Mouse (Mus musculus) frontal cortex, adult 2 months (tissue): ENCODE measurements at regions not wholly inside any gene's neighbourhood (a gene's known extent, or its start where the extent isn't known, plus 50 kb on each side); places are given as distances from the start of the nearest gene placed in this dataset.

Experiments
- DNase-seq, 2 experiments: peaks; one replicate each; pipeline ENCODE4 v3.0.0; 2022; ENCODE audit warnings: low spot score in 1 of 2; ENCODE audit errors: extremely low spot score in 1 of 2

- no peak for DNase-seq
Measured at GRCm38 (mm10) chr1:92286966-92287342, 91.5 kb upstream of the Hdac4 start.

GRCm38 (mm10) chr1:92286013-92286965, 90.8 kb upstream of the Hdac4 start:
- no peak for DNase-seq

GRCm38 (mm10) chr1:92284155-92284554, 88.7 kb upstream of the Hdac4 start:
- no peak for DNase-seq

- no peak for DNase-seq
Measured at GRCm38 (mm10) chr1:92277199-92277747, 81.8 kb upstream of the Hdac4 start.

GRCm38 (mm10) chr1:92275388-92275787, 79.9 kb upstream of the Hdac4 start:
- no peak for DNase-seq

- DNase-seq, result no peak
Measured at GRCm38 (mm10) chr1:92273760-92274159, 78.3 kb upstream of the Hdac4 start.

GRCm38 (mm10) chr1:92271676-92272291, 76.3 kb upstream of the Hdac4 start:
- no peak for DNase-seq

GRCm38 (mm10) chr1:92270486-92271058, 75.1 kb upstream of the Hdac4 start:
- no peak for DNase-seq

- DNase-seq, result peak; percentile 11 to 70
Measured at GRCm38 (mm10) chr1:92269464-92269863, 74.0 kb upstream of the Hdac4 start.

- DNase-seq, result no peak
Measured at GRCm38 (mm10) chr1:92264941-92265340, 69.4 kb upstream of the Hdac4 start.

GRCm38 (mm10) chr1:92259715-92260392, 64.4 kb upstream of the Hdac4 start:
- DNase-seq, result no peak

GRCm38 (mm10) chr1:92258026-92258425, 62.5 kb upstream of the Hdac4 start:
- peak in 1 of 2 experiments; percentile 25 for DNase-seq

GRCm38 (mm10) chr1:92253086-92253485, 57.6 kb upstream of the Hdac4 start:
- DNase-seq, result no peak

GRCm38 (mm10) chr1:92250594-92251463, 55.3 kb upstream of the Hdac4 start:
- DNase-seq, result no peak
